Mouse (Mus musculus): ENCODE measurements at regions not wholly inside any gene's neighbourhood (a gene's known extent, or its start where the extent isn't known, plus 50 kb on each side); places are given as distances from the start of the nearest gene placed in this dataset.

- TF ChIP-seq CTCF (IDR thresholded peaks at IDR 0.05; ENCODE audit: borderline replicate concordance, insufficient read depth, low read depth, low read length): no peak
- TF ChIP-seq POLR2A (IDR thresholded peaks at IDR 0.05; ENCODE audit: borderline replicate concordance, insufficient read depth, low read length): no peak
These were observed 145.5 kb downstream of the Gm815 start for GRCm38 (mm10) chr19:27031030-27031700.

Measured in cerebellum, adult 2 months (tissue).